Mouse (Mus musculus) neural tube, embryonic 15.5 days (tissue): Measurements from ENCODE around the gene Atp11a. TPM values are rescaled to one million over a fixed set of nuclear protein-coding genes. Genes with fewer than 3 reads are reported as not detected.

Experiments
- ATAC-seq: fragments of 200-750 bp; cut with Nextera tagmentation; 2 replicates; pipeline ENCODE4 v1.8.0; 2017; ENCODE audit warnings: mild to moderate bottlenecking, moderate TSS enrichment, moderate library complexity; ENCODE audit not compliant: low FRiP score
- H3K27ac ChIP-seq: fragments of 300-500 bp; sonication (generic); replicated peaks from 2 replicates; pipeline ENCODE4 v1.5.1; 2015; ENCODE audit warnings: mild to moderate bottlenecking, inconsistent platforms
- H3K27me3 ChIP-seq: fragments of 300-500 bp; sonication (generic); replicated peaks from 2 replicates; pipeline ENCODE4 v1.6.1; 2015; ENCODE audit warnings: inconsistent platforms
- H3K36me3 ChIP-seq: fragments of 300-500 bp; sonication (generic); 2 replicates; pipeline ENCODE4 v1.6.1; 2015; ENCODE audit warnings: inconsistent platforms
- H3K4me1 ChIP-seq: fragments of 300-500 bp; sonication (generic); 2 replicates; pipeline ENCODE4 v1.6.1; 2015; ENCODE audit warnings: inconsistent platforms
- H3K4me2 ChIP-seq: fragments of 300-500 bp; sonication (generic); 2 replicates; pipeline ENCODE4 v1.6.1; 2015; ENCODE audit warnings: inconsistent platforms, mild to moderate bottlenecking, moderate library complexity
- H3K4me3 ChIP-seq: fragments of 300-500 bp; sonication (generic); replicated peaks from 2 replicates; pipeline ENCODE4 v1.5.1; 2015; ENCODE audit warnings: mild to moderate bottlenecking, inconsistent platforms
- H3K9ac ChIP-seq: fragments of 300-500 bp; sonication (generic); replicated peaks from 2 replicates; pipeline ENCODE4 v1.6.1; 2015; ENCODE audit warnings: mild to moderate bottlenecking, inconsistent platforms
- H3K9me3 ChIP-seq: fragments of 300-500 bp; sonication (generic); replicated peaks from 2 replicates; pipeline ENCODE4 v1.6.1; 2016; ENCODE audit warnings: inconsistent platforms
- WGBS: fragments of 180-500 bp; shearing (Covaris S2); methylation state at CpG from one replicate; pipeline ENCODE4 v1.1.7; 2015; ENCODE audit warnings: mixed read lengths; 5-methylcytosine and 5-hydroxymethylcytosine counted together
- polyA plus RNA-seq: library from polyadenylated mRNA; unstranded; fragments of >200 nt; fragmentation: Nextera tagmentation; extraction: Ambion mirVana; gene quantifications from 2 replicates; pipeline ENCODE4 v1.2.1, GENCODE M21; 2015

Atp11a gene
- polyA plus RNA-seq, 1 experiment from 2014 or later: 13.4 TPM

GRCm38 (mm10) chr8:12896494-12897373 is 139.9 kb downstream of the Atp11a start:
- no peak overlapping the region for H3K27ac ChIP-seq
- H3K36me3 ChIP-seq: no peaks in the 10 kb centered on the region
- peak; percentile 78 for ATAC-seq
- no peak overlapping the region for H3K4me3 ChIP-seq
- H3K4me1 ChIP-seq: peaks cover 6% of the 10 kb centered on the region
- no peak overlapping the region for H3K9ac ChIP-seq
- 58% methylated on average over 13 of the region's 13 CpGs for WGBS
- no peaks in the 10 kb centered on the region for H3K27me3 ChIP-seq
- H3K4me2 ChIP-seq: no peak overlapping the region
- H3K9me3 ChIP-seq: no peaks in the 10 kb centered on the region

DNA sequence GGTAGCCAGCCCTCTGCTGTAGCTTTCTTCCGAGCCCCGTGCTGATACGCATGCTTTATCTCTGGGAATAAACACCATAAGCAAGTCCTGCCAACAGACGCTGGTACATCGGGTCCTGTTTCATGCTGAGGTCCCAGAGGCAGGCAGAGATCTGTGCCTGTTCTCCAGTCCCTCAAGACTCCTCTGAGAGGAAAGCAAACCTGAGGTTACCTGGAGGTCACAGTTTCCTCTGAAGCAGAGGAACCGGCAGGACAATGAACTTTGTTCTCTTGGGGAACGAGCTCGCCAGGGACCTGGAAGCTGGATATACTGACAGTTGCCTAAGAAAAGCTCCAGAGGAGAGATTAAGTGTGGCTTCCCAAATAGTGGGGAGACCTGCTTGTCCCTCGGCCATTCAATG is 141.0 kb downstream of the Atp11a start:
- no peaks in the 10 kb centered on the region for H3K36me3 ChIP-seq
- no peak overlapping the region for H3K4me3 ChIP-seq
- no peak overlapping the region for H3K27ac ChIP-seq
- H3K4me1 ChIP-seq: peaks cover 6% of the 10 kb centered on the region
- WGBS: 72% methylated on average over 9 of the region's 9 CpGs
- H3K9ac ChIP-seq: no peak overlapping the region
- no peak overlapping the region for H3K4me2 ChIP-seq
- H3K27me3 ChIP-seq: no peaks in the 10 kb centered on the region
- no peaks in the 10 kb centered on the region for H3K9me3 ChIP-seq
- no peak for ATAC-seq

DNA sequence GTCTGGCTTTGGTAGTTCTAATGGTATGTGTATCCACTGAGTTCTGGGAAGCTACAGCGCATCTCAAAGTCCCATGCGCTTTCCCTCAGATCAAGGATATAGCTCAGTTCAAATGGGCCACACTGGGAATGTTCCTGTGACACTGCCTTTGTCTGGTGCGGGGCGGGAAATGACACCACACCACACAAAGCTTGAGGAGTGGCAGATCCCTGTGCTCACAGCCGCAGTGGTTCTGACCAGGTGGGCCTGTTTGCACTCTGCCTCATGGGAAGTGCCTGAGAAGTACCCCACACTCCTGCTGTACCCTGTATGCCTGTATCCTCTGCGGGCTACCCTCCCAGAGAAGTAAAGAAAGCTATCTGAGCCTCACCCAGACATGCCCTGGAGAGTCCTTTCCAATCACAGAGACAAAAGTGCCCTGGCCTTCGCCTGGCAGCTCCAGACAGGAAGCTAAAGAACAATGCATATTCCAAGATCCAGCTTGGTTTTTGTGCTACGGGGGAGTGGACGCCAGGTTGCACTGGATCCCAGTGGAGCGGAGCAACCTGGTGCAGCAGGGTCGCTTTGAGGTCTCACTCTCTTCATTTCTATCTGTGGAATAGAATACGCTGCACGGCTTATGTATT is 147.1 kb downstream of the Atp11a start:
- no peak overlapping the region for H3K4me2 ChIP-seq
- H3K4me1 ChIP-seq: no peaks in the 10 kb centered on the region
- WGBS: 88% methylated on average over 13 of the region's 13 CpGs
- H3K4me3 ChIP-seq: no peak overlapping the region
- ATAC-seq: no peak
- H3K9me3 ChIP-seq: no peaks in the 10 kb centered on the region
- no peaks in the 10 kb centered on the region for H3K36me3 ChIP-seq
- no peak overlapping the region for H3K9ac ChIP-seq
- H3K27ac ChIP-seq: no peak overlapping the region
- H3K27me3 ChIP-seq: no peaks in the 10 kb centered on the region

- no peak overlapping the region for H3K4me3 ChIP-seq
- no peak overlapping the region for H3K4me2 ChIP-seq
- WGBS: 93% methylated on average over 5 of the region's 5 CpGs
- H3K4me1 ChIP-seq: no peaks in the 10 kb centered on the region
- no peak overlapping the region for H3K9ac ChIP-seq
- no peak overlapping the region for H3K27ac ChIP-seq
- no peak for ATAC-seq
- no peaks in the 10 kb centered on the region for H3K9me3 ChIP-seq
- H3K36me3 ChIP-seq: no peaks in the 10 kb centered on the region
- H3K27me3 ChIP-seq: no peaks in the 10 kb centered on the region
Measured at GRCm38 (mm10) chr8:12905122-12905521, 148.3 kb downstream of the Atp11a start.

- Histone ChIP-seq H3K9ac (no peak overlapping the region), H3K27ac (no peak overlapping the region), H3K36me3 (no peaks in the 10 kb centered on the region), H3K27me3 (no peaks in the 10 kb centered on the region), H3K4me1 (no peaks in the 10 kb centered on the region), H3K4me2 (no peak overlapping the region), H3K4me3 (no peak overlapping the region), H3K9me3 (no peaks in the 10 kb centered on the region)
- no peak for ATAC-seq
- WGBS: 85% methylated on average over 11 of the region's 11 CpGs
Measured at GRCm38 (mm10) chr8:12905599-12906321, 148.9 kb downstream of the Atp11a start.

DNA sequence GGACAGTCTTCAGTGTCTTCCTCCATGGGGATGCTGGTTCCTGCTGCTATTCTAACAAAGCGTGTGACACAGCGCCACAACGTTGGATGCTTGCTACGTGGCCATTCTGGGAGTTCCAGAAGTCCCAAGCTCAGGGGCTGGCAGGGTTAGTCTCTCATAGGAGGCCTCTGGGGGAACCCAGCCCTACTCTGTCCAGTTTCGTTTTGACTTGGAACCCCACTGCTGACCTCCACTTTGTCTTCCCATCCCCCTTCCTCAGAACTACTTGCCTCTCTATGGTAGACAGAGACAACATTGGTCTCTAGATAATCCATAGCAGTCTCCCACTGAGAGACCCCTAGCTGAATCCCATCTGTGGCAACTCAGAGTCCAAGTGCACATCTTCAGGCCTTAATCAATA is 149.8 kb downstream of the Atp11a start:
- 75% methylated on average over 5 of the region's 5 CpGs for WGBS
- H3K27me3 ChIP-seq: no peaks in the 10 kb centered on the region
- H3K4me3 ChIP-seq: no peak overlapping the region
- no peak for ATAC-seq
- no peak overlapping the region for H3K27ac ChIP-seq
- no peak overlapping the region for H3K9ac ChIP-seq
- H3K36me3 ChIP-seq: no peaks in the 10 kb centered on the region
- H3K4me2 ChIP-seq: no peak overlapping the region
- H3K9me3 ChIP-seq: no peaks in the 10 kb centered on the region
- H3K4me1 ChIP-seq: no peaks in the 10 kb centered on the region

- Histone ChIP-seq H3K9me3 (no peaks in the 10 kb centered on the region), H3K4me3 (no peak overlapping the region), H3K27ac (no peak overlapping the region), H3K36me3 (no peaks in the 10 kb centered on the region), H3K4me1 (no peaks in the 10 kb centered on the region), H3K4me2 (no peak overlapping the region), H3K9ac (no peak overlapping the region), H3K27me3 (no peaks in the 10 kb centered on the region)
- 82% methylated on average over 4 of the region's 4 CpGs for WGBS
- no peak for ATAC-seq
Measured at GRCm38 (mm10) chr8:12907730-12908129, 150.9 kb downstream of the Atp11a start.

- Histone ChIP-seq H3K36me3 (no peaks in the 10 kb centered on the region), H3K9me3 (no peaks in the 10 kb centered on the region), H3K9ac (no peak overlapping the region), H3K4me2 (no peak overlapping the region), H3K27ac (no peak overlapping the region), H3K4me1 (peaks cover 7% of the 10 kb centered on the region), H3K4me3 (no peak overlapping the region), H3K27me3 (no peaks in the 10 kb centered on the region)
- 17% methylated on average over 5 of the region's 5 CpGs for WGBS
- no peak for ATAC-seq
Measured at GRCm38 (mm10) chr8:12912011-12912410, 155.2 kb downstream of the Atp11a start.

DNA sequence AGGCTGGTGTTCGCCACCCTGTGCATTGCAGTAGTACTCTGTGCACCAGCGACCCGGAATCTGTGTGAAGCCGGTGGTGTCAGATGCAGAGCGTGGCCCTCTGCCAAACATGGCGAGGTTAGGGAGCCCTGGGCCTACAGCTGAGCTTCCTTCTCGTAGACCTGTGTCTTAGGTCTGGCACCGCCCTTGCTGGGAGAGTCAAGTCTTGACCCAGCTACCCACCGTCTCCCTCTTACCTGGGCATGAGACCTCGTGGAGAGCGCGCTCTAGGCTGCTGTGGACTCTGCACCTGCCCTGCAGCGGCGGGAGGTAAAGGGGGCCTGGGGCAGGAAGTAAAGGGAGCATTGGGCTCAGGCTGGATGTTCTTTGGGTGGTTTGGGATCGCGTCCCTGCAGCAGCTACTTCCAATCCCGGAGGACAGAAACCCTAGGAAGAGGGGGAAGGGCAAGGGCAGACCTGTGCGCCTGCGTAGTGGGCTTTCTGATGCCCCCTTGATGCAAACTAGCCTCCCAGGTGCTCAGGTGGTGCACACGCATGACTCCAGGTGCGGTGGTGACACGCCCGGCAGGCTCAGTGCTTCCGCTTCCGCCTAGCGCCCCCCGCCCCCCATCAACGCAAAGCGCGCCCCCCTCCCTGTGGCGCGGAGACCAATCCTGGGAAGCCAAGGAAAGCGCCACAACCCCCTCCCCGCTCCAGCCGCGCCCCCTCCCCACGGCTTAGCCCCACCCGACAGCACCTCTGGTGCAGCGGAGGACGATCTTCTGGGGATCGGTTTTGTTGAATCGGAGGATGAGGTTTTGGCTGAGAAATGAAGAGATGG is 158.6 kb downstream of the Atp11a start:
- WGBS: 14% methylated on average over 40 of the region's 42 CpGs
- Histone ChIP-seq H3K4me3 (peak overlapping the region; percentile 55), H3K9me3 (no peaks in the 10 kb centered on the region), H3K27ac (peak overlapping the region; percentile 80), H3K4me2 (peak overlapping the region; percentile 94), H3K36me3 (no peaks in the 10 kb centered on the region), H3K4me1 (peaks cover 37% of the 10 kb centered on the region), H3K27me3 (no peaks in the 10 kb centered on the region), H3K9ac (peak overlapping the region; percentile 72)
- peak; percentile 90 for ATAC-seq

- H3K4me2 ChIP-seq: peak overlapping the region; percentile 94
- 41% methylated on average over 16 of the region's 16 CpGs for WGBS
- H3K4me1 ChIP-seq: peaks cover 41% of the 10 kb centered on the region
- no peaks in the 10 kb centered on the region for H3K36me3 ChIP-seq
- H3K27me3 ChIP-seq: no peaks in the 10 kb centered on the region
- peak overlapping the region; percentile 80 for H3K27ac ChIP-seq
- peak overlapping the region; percentile 55 for H3K4me3 ChIP-seq
- peak overlapping the region; percentile 72 for H3K9ac ChIP-seq
- no peaks in the 10 kb centered on the region for H3K9me3 ChIP-seq
- peak; percentile 40; the same call in 1 of the 2 replicates for ATAC-seq
Measured at GRCm38 (mm10) chr8:12916156-12916900, 159.5 kb downstream of the Atp11a start.
